Mouse (Mus musculus) thymus, adult 2 months (tissue): ENCODE measurements around the gene Pah. TPM values are rescaled to one million over a fixed set of nuclear protein-coding genes. Genes with fewer than 3 reads are reported as not detected.

Experiments
- DNase-seq: peaks from one replicate; pipeline ENCODE4 v3.0.0; 2021
- H3K27ac ChIP-seq: fragments of 200-500 bp; 2 replicates; pipeline ENCODE4 v1.5.1; 2012; ENCODE audit warnings: low read length, control low read depth; ENCODE audit not compliant: control insufficient read depth, insufficient read depth
- H3K27me3 ChIP-seq: fragments of 200-500 bp; 2 replicates; pipeline ENCODE4 v1.6.1; 2012; ENCODE audit warnings: mild to moderate bottlenecking, low read length, moderate library complexity, mixed read lengths; ENCODE audit not compliant: control insufficient read depth, insufficient read depth
- H3K36me3 ChIP-seq: fragments of 200-500 bp; 2 replicates; pipeline ENCODE4 v1.6.1; 2012; ENCODE audit warnings: mild to moderate bottlenecking, low read length, moderate library complexity; ENCODE audit not compliant: control insufficient read depth, insufficient read depth
- H3K4me1 ChIP-seq: fragments of 200-500 bp; replicated peaks from 2 replicates; pipeline ENCODE4 v1.6.1; 2012; ENCODE audit warnings: low read length; ENCODE audit not compliant: control insufficient read depth, insufficient read depth
- H3K4me3 ChIP-seq: fragments of 200-500 bp; 2 replicates; pipeline ENCODE4 v1.5.1; 2012; ENCODE audit warnings: mild to moderate bottlenecking, low read length, control low read depth, moderate library complexity; ENCODE audit not compliant: control insufficient read depth, insufficient read depth
- CTCF ChIP-seq: fragments of 200-500 bp; IDR thresholded peaks from 2 replicates; pipeline ENCODE4 v1.5.1; 2012; ENCODE audit warnings: mild to moderate bottlenecking, control low read depth, low read length, moderate library complexity, borderline replicate concordance; ENCODE audit not compliant: control insufficient read depth, poor library complexity, insufficient read depth; ENCODE audit errors: extremely low read depth
- POLR2A ChIP-seq: fragments of 200-500 bp; IDR thresholded peaks from 2 replicates; pipeline ENCODE4 v1.6.1; 2012; ENCODE audit warnings: mild to moderate bottlenecking, low read length, control low read depth, moderate library complexity; ENCODE audit not compliant: control insufficient read depth, poor library complexity, insufficient read depth; ENCODE audit errors: extremely low read depth
- WGBS: fragments of 180-500 bp; shearing (Covaris S2); methylation state at CpG from one replicate; pipeline ENCODE4 v1.1.7; 2018; 5-methylcytosine and 5-hydroxymethylcytosine counted together
- polyA plus RNA-seq: library from polyadenylated mRNA; depleted of rRNA; stranded (reverse); fragments of >200 nt; gene quantifications from 2 replicates; pipeline ENCODE4 v1.2.3, GENCODE M21; 2012; rRNA removed

Pah gene
- polyA plus RNA-seq, 1 experiment = 0.36 TPM

GRCm38 (mm10) chr10:87565712-87566111 lies 44.1 kb downstream of the Pah start:
- no peak for TF ChIP-seq POLR2A
- Histone ChIP-seq H3K4me3 (no peak overlapping the region), H3K4me1 (no peaks in the 10 kb centered on the region), H3K27ac (no peak overlapping the region), H3K27me3 (no peaks in the 10 kb centered on the region), H3K36me3 (no peaks in the 10 kb centered on the region)
- WGBS = 67% methylated on average over 2 of the region's 2 CpGs
- DNase-seq = no peak

- WGBS = 88% methylated on average over 4 of the region's 4 CpGs
- TF ChIP-seq CTCF (no peak), POLR2A (no peak)
- no peaks in the 10 kb centered on the region for H3K36me3 ChIP-seq
- H3K4me3 ChIP-seq = no peak overlapping the region
- no peaks in the 10 kb centered on the region for H3K4me1 ChIP-seq
- H3K27ac ChIP-seq = no peak overlapping the region
- H3K27me3 ChIP-seq = no peaks in the 10 kb centered on the region
- DNase-seq = no peak
Observed at GRCm38 (mm10) chr10:87572500-87572899, 50.9 kb downstream of the Pah start.

- TF ChIP-seq CTCF (no peak), POLR2A (no peak)
- DNase-seq = no peak
- Histone ChIP-seq H3K27me3 (no peaks in the 10 kb centered on the region), H3K4me3 (no peak overlapping the region), H3K4me1 (no peaks in the 10 kb centered on the region), H3K36me3 (no peaks in the 10 kb centered on the region), H3K27ac (no peak overlapping the region)
- WGBS = 96% methylated on average over 1 of the region's 1 CpGs
Observed at GRCm38 (mm10) chr10:87586696-87587095, 65.1 kb downstream of the Pah start.

GRCm38 (mm10) chr10:87593916-87594315 lies 72.3 kb downstream of the Pah start:
- no peak for TF ChIP-seq POLR2A
- no peak for TF ChIP-seq CTCF
- no peaks in the 10 kb centered on the region for H3K27me3 ChIP-seq
- WGBS = 66% methylated on average over 2 of the region's 2 CpGs
- no peak overlapping the region for H3K4me3 ChIP-seq
- no peaks in the 10 kb centered on the region for H3K4me1 ChIP-seq
- H3K36me3 ChIP-seq = no peaks in the 10 kb centered on the region
- no peak overlapping the region for H3K27ac ChIP-seq
- no peak for DNase-seq

GRCm38 (mm10) chr10:87596361-87597074 lies 74.9 kb downstream of the Pah start:
- Histone ChIP-seq H3K27ac (no peak overlapping the region), H3K36me3 (no peaks in the 10 kb centered on the region), H3K4me1 (no peaks in the 10 kb centered on the region), H3K4me3 (no peak overlapping the region), H3K27me3 (no peaks in the 10 kb centered on the region)
- 23% methylated on average over 5 of the region's 5 CpGs for WGBS
- peak; percentile 1 for DNase-seq
- TF ChIP-seq POLR2A (no peak), CTCF (no peak)

GRCm38 (mm10) chr10:87597075-87597677 lies 75.6 kb downstream of the Pah start:
- no peak for DNase-seq
- Histone ChIP-seq H3K36me3 (no peaks in the 10 kb centered on the region), H3K4me1 (no peaks in the 10 kb centered on the region), H3K27me3 (no peaks in the 10 kb centered on the region), H3K27ac (no peak overlapping the region), H3K4me3 (no peak overlapping the region)
- 55% methylated on average over 9 of the region's 9 CpGs for WGBS
- TF ChIP-seq POLR2A (no peak), CTCF (no peak)

- 83% methylated on average over 1 of the region's 1 CpGs for WGBS
- TF ChIP-seq POLR2A (no peak), CTCF (no peak)
- H3K4me3 ChIP-seq = no peak overlapping the region
Observed at GRCm38 (mm10) chr10:87602151-87602550, 80.6 kb downstream of the Pah start.

GRCm38 (mm10) chr10:87625196-87625595 lies 103.6 kb downstream of the Pah start:
- 79% methylated on average over 1 of the region's 1 CpGs for WGBS

More at GRCm38 (mm10) chr10:87602151-87602550, 80.6 kb downstream of the Pah start:
- no peaks in the 10 kb centered on the region for H3K4me1 ChIP-seq
- no peak for DNase-seq
- H3K27ac ChIP-seq = no peak overlapping the region
- no peaks in the 10 kb centered on the region for H3K27me3 ChIP-seq
- H3K36me3 ChIP-seq = no peaks in the 10 kb centered on the region

More at GRCm38 (mm10) chr10:87625196-87625595, 103.6 kb downstream of the Pah start:
- DNase-seq = no peak
- H3K4me1 ChIP-seq = no peaks in the 10 kb centered on the region
- H3K4me3 ChIP-seq = no peak overlapping the region
- no peak for TF ChIP-seq CTCF
- no peak for TF ChIP-seq POLR2A
- H3K27ac ChIP-seq = no peak overlapping the region
- H3K36me3 ChIP-seq = no peaks in the 10 kb centered on the region
- H3K27me3 ChIP-seq = no peaks in the 10 kb centered on the region

Other genes with a start within 250 kb of the Pah start
- gene Ascl1, start 28.1 kb upstream of the Pah start, polyA plus RNA-seq = 25.9 and 26.4 TPM in 2 replicates